Mouse (Mus musculus): ENCODE data around the gene Cdkn3. TPM values are rescaled to one million over a fixed set of nuclear protein-coding genes. Genes with fewer than 3 reads are reported as not detected.

Gene Cdkn3
- polyA plus RNA-seq, 2 experiments = 41.1 to 135 TPM

- 54% methylated on average over 5 of the region's 5 CpGs for WGBS (ENCODE audit: insufficient replicate concordance)
- DNase-seq (ENCODE audit: low read depth in 3 of 3, low spot score in 3 of 3) = no peak
- no peak for TF ChIP-seq EP300 (IDR thresholded peaks at IDR 0.05; ENCODE audit: low read depth)
- no peak for TF ChIP-seq CTCF (IDR thresholded peaks at IDR 0.05; ENCODE audit: low read depth)
- no peak overlapping the region for H3K4me2 ChIP-seq (ENCODE audit: low read depth)
- peaks cover 10% of the 10 kb centered on the region in 2 experiments for H3K4me1 ChIP-seq (replicated peaks; ENCODE audit: control insufficient read depth in 2 of 2, insufficient read depth in 2 of 2, low read length in 1 of 2)
- H3K27ac ChIP-seq = no peak overlapping the region
- H3K9ac ChIP-seq (replicated peaks) = no peak overlapping the region
- H3K36me3 ChIP-seq (replicated peaks; ENCODE audit: control insufficient read depth, insufficient read depth, low read depth) = no peaks in the 10 kb centered on the region
- no peak overlapping the region for H3K4me3 ChIP-seq (ENCODE audit: insufficient read depth in 1 of 2, low read depth in 2 of 2, low read length in 2 of 2)
- no peaks in the 10 kb centered on the region for H3K27me3 ChIP-seq (ENCODE audit: control insufficient read depth, insufficient read depth, low read length)
- ATAC-seq (ENCODE audit: insufficient read depth) = no peak
- H3K9me3 ChIP-seq (ENCODE audit: control insufficient read depth, low read length) = no peaks in the 10 kb centered on the region
Measured at GRCm38 (mm10) chr14:46794157-46794556, 33.8 kb downstream of the Cdkn3 start.

GRCm38 (mm10) chr14:46800684-46801345 is 40.5 kb downstream of the Cdkn3 start:
- ATAC-seq (ENCODE audit: insufficient read depth) (no peak), DNase-seq (ENCODE audit: low read depth in 3 of 3, low spot score in 3 of 3) (no peak)
- no peak overlapping the region for H3K4me3 ChIP-seq (ENCODE audit: insufficient read depth in 1 of 2, low read depth in 2 of 2, low read length in 2 of 2)
- TF ChIP-seq EP300 (IDR thresholded peaks at IDR 0.05; ENCODE audit: low read depth) (no peak), CTCF (IDR thresholded peaks at IDR 0.05; ENCODE audit: low read depth) (no peak)
- H3K27ac ChIP-seq = no peak overlapping the region
- no peak overlapping the region for H3K4me2 ChIP-seq (ENCODE audit: low read depth)
- H3K9me3 ChIP-seq (ENCODE audit: control insufficient read depth, low read length) = no peaks in the 10 kb centered on the region
- WGBS (ENCODE audit: insufficient replicate concordance) = 71% methylated on average over 3 of the region's 3 CpGs
- no peaks in the 10 kb centered on the region for H3K27me3 ChIP-seq (ENCODE audit: control insufficient read depth, insufficient read depth, low read length)
- no peak overlapping the region for H3K9ac ChIP-seq (replicated peaks)
- H3K4me1 ChIP-seq (replicated peaks; ENCODE audit: control insufficient read depth in 2 of 2, insufficient read depth in 2 of 2, low read length in 1 of 2) = peaks cover 6 to 7% of the 10 kb centered on the region in 2 experiments
- no peaks in the 10 kb centered on the region for H3K36me3 ChIP-seq (replicated peaks; ENCODE audit: control insufficient read depth, insufficient read depth, low read depth)

- Histone ChIP-seq H3K36me3 (replicated peaks; ENCODE audit: control insufficient read depth, insufficient read depth, low read depth) (no peaks in the 10 kb centered on the region), H3K27me3 (ENCODE audit: control insufficient read depth, insufficient read depth, low read length) (no peaks in the 10 kb centered on the region), H3K9ac (replicated peaks) (no peak overlapping the region), H3K4me3 (ENCODE audit: insufficient read depth in 1 of 2, low read depth in 2 of 2, low read length in 2 of 2) (no peak overlapping the region), H3K27ac (no peak overlapping the region), H3K9me3 (ENCODE audit: control insufficient read depth, low read length) (no peaks in the 10 kb centered on the region), H3K4me2 (ENCODE audit: low read depth) (no peak overlapping the region), H3K4me1 (replicated peaks; ENCODE audit: control insufficient read depth in 2 of 2, insufficient read depth in 2 of 2, low read length in 1 of 2) (peaks cover 6 to 7% of the 10 kb centered on the region in 2 experiments)
- TF ChIP-seq CTCF (IDR thresholded peaks at IDR 0.05; ENCODE audit: low read depth) (no peak), EP300 (IDR thresholded peaks at IDR 0.05; ENCODE audit: low read depth) (no peak)
- ATAC-seq (ENCODE audit: insufficient read depth) (no peak), DNase-seq (ENCODE audit: low read depth in 3 of 3, low spot score in 3 of 3) (no peak)
- 77% methylated on average over 4 of the region's 4 CpGs for WGBS (ENCODE audit: insufficient replicate concordance)
Measured at GRCm38 (mm10) chr14:46803259-46803658, 42.9 kb downstream of the Cdkn3 start.

- 61% methylated on average over 1 of the region's 1 CpGs for WGBS (ENCODE audit: insufficient replicate concordance)
- Histone ChIP-seq H3K9me3 (ENCODE audit: control insufficient read depth, low read length) (no peaks in the 10 kb centered on the region), H3K4me3 (ENCODE audit: insufficient read depth in 1 of 2, low read depth in 2 of 2, low read length in 2 of 2) (no peak overlapping the region), H3K36me3 (replicated peaks; ENCODE audit: control insufficient read depth, insufficient read depth, low read depth) (no peaks in the 10 kb centered on the region), H3K27me3 (ENCODE audit: control insufficient read depth, insufficient read depth, low read length) (no peaks in the 10 kb centered on the region), H3K9ac (replicated peaks) (no peak overlapping the region), H3K4me1 (replicated peaks; ENCODE audit: control insufficient read depth in 2 of 2, insufficient read depth in 2 of 2, low read length in 1 of 2) (peaks cover 6 to 7% of the 10 kb centered on the region in 2 experiments), H3K4me2 (ENCODE audit: low read depth) (no peak overlapping the region), H3K27ac (no peak overlapping the region)
- DNase-seq (ENCODE audit: low read depth in 3 of 3, low spot score in 3 of 3) (no peak), ATAC-seq (ENCODE audit: insufficient read depth) (no peak)
- TF ChIP-seq CTCF (IDR thresholded peaks at IDR 0.05; ENCODE audit: low read depth) = no peak
- TF ChIP-seq EP300 (IDR thresholded peaks at IDR 0.05; ENCODE audit: low read depth) = no peak
Measured at GRCm38 (mm10) chr14:46803791-46804190, 43.5 kb downstream of the Cdkn3 start.

GRCm38 (mm10) chr14:46806186-46806585 is 45.8 kb downstream of the Cdkn3 start:
- H3K9ac ChIP-seq (replicated peaks) = no peak overlapping the region
- WGBS (ENCODE audit: insufficient replicate concordance) = 70% methylated on average over 5 of the region's 5 CpGs
- H3K9me3 ChIP-seq (ENCODE audit: control insufficient read depth, low read length) = no peaks in the 10 kb centered on the region
- no peak for TF ChIP-seq EP300 (IDR thresholded peaks at IDR 0.05; ENCODE audit: low read depth)
- TF ChIP-seq CTCF (IDR thresholded peaks at IDR 0.05; ENCODE audit: low read depth) = no peak
- peaks cover 13% of the 10 kb centered on the region for H3K36me3 ChIP-seq (replicated peaks; ENCODE audit: control insufficient read depth, insufficient read depth, low read depth)
- no peak for ATAC-seq (ENCODE audit: insufficient read depth)
- no peak overlapping the region for H3K4me2 ChIP-seq (ENCODE audit: low read depth)
- peaks cover under 1 to 3% of the 10 kb centered on the region in 2 experiments; a peak in 3 of 4 replicates for H3K4me1 ChIP-seq (replicated peaks; ENCODE audit: control insufficient read depth in 2 of 2, insufficient read depth in 2 of 2, low read length in 1 of 2)
- no peak overlapping the region for H3K27ac ChIP-seq
- no peak overlapping the region for H3K4me3 ChIP-seq (ENCODE audit: insufficient read depth in 1 of 2, low read depth in 2 of 2, low read length in 2 of 2)
- no peak for DNase-seq (ENCODE audit: low read depth in 3 of 3, low spot score in 3 of 3)
- no peaks in the 10 kb centered on the region for H3K27me3 ChIP-seq (ENCODE audit: control insufficient read depth, insufficient read depth, low read length)
